Comparison of ENCODE assay signal across 17 mouse cellular contexts in genomic region chr7:121500516-121500915, GRCm38 (mm10).
DNase-seq lines count a peak whose midpoint lies in the region; TF ChIP-seq lines count a peak whose summit lies in the region.
"Had no signal": no experiment of that assay in that cellular context is flagged by ENCODE, and none has a peak within 500 bp of the region (broad histone marks: within the 10 kb centered on the region; RNA-seq: fewer than 3 reads in every experiment).

No protein-coding gene starts in this region.

- no peaks in the 10 kb centered on the region for H3K27me3 ChIP-seq in cerebellum, adult 2 months (ENCODE audit: control insufficient read depth, insufficient read depth, low read length)
- H3K27me3 ChIP-seq: Patski had no signal

- 53% methylated on average over 17 of the region's 17 CpGs for WGBS in cerebellum, adult 2 months

- TF ChIP-seq CTCF in cerebellum, adult 2 months (IDR thresholded peaks at IDR 0.05; ENCODE audit: borderline replicate concordance, insufficient read depth, low read depth, low read length) = no peak

- TF ChIP-seq POLR2A in cerebellum, adult 2 months (IDR thresholded peaks at IDR 0.05; ENCODE audit: borderline replicate concordance, insufficient read depth, low read length) = no peak

- no peak overlapping the region for H3K4me3 ChIP-seq in cerebellum, adult 2 months (replicated peaks; ENCODE audit: insufficient read depth, low read depth, low read length)

- DNase-seq in cerebellum, postnatal 10 days = peak; percentile 50 to 54
- DNase-seq in cerebellum, adult 11 months = no peak
- peak; percentile 26 to 33 for DNase-seq in cerebellum, postnatal 14 days
- DNase-seq in cerebellum, adult 2 months = no peak
- DNase-seq in heart, adult 11 months = peak; percentile 83
- DNase-seq in heart, adult 8-10 months (ENCODE audit: low spot score) = no peak
- DNase-seq: adrenal gland, adult 2 months; adrenal gland, adult 8-10 months; adrenal gland, postnatal 10 days; adrenal gland, postnatal 14 days; adrenal gland, postnatal 25 days; adrenal gland, postnatal 36 days; B cell, adult 2 months; cerebellum, adult 11-12 months; cerebellum, adult 18-20 months; cerebellum, adult 8-10 months had no signal

- no peak overlapping the region for H3K27ac ChIP-seq in cerebellum, adult 2 months (ENCODE audit: insufficient read depth, low read length)

- H3K4me1 ChIP-seq in cerebellum, adult 2 months (ENCODE audit: control insufficient read depth, insufficient read depth, low read length) = no peaks in the 10 kb centered on the region

Comparison
In these comparisons a context has a peak if more than half of its experiments do, and no peak if none do; other contexts are left out.
1. DNase-seq: peak in cerebellum, postnatal 10 days (2 of 2), cerebellum, postnatal 14 days (2 of 2) and heart, adult 11 months (single experiment); none in cerebellum, adult 11 months (single experiment), cerebellum, adult 2 months (0 of 2) and heart, adult 8-10 months (single experiment).